Mouse (Mus musculus) intestine, embryonic 15.5 days (tissue): Measurements from ENCODE around the gene Nusap1. TPM values are rescaled to one million over a fixed set of nuclear protein-coding genes. Genes with fewer than 3 reads are reported as not detected.

Experiments
- ATAC-seq: fragments of 200-750 bp; cut with Nextera tagmentation; 2 replicates; pipeline ENCODE4 v1.8.0; 2017; ENCODE audit warnings: moderate TSS enrichment, moderate library complexity
- H3K27ac ChIP-seq: fragments of 300-500 bp; sonication (generic); 2 replicates; pipeline ENCODE4 v1.5.1; 2015; ENCODE audit warnings: mild to moderate bottlenecking, inconsistent platforms
- H3K27me3 ChIP-seq: fragments of 300-500 bp; sonication (generic); replicated peaks from 2 replicates; pipeline ENCODE4 v1.6.1; 2015; ENCODE audit warnings: inconsistent platforms
- H3K36me3 ChIP-seq: fragments of 300-500 bp; sonication (generic); 2 replicates; pipeline ENCODE4 v1.6.1; 2015; ENCODE audit warnings: inconsistent platforms
- H3K4me1 ChIP-seq: fragments of 300-500 bp; sonication (generic); replicated peaks from 2 replicates; pipeline ENCODE4 v1.6.1; 2015; ENCODE audit warnings: inconsistent platforms
- H3K4me2 ChIP-seq: fragments of 300-500 bp; sonication (generic); replicated peaks from 2 replicates; pipeline ENCODE4 v1.6.1; 2015; ENCODE audit warnings: mild to moderate bottlenecking, inconsistent platforms
- H3K4me3 ChIP-seq: fragments of 300-500 bp; sonication (generic); replicated peaks from 2 replicates; pipeline ENCODE4 v1.5.1; 2015; ENCODE audit warnings: inconsistent platforms
- H3K9ac ChIP-seq: fragments of 300-500 bp; sonication (generic); 2 replicates; pipeline ENCODE4 v1.6.1; 2015; ENCODE audit warnings: inconsistent platforms
- H3K9me3 ChIP-seq: fragments of 300-500 bp; sonication (generic); 2 replicates; pipeline ENCODE4 v1.6.1; 2016; ENCODE audit warnings: inconsistent platforms
- WGBS: fragments of 180-500 bp; shearing (Covaris S2); methylation state at CpG from one replicate; pipeline ENCODE4 v1.1.7; 2015; 5-methylcytosine and 5-hydroxymethylcytosine counted together
- polyA plus RNA-seq: library from polyadenylated mRNA; unstranded; fragments of >200 nt; fragmentation: Nextera tagmentation; extraction: Ambion mirVana; gene quantifications from 2 replicates; pipeline ENCODE4 v1.2.1, GENCODE M21; 2015

The Nusap1 gene
- polyA plus RNA-seq: 56.6 and 65.4 TPM in 2 replicates

GRCm38 (mm10) chr2:119618199-119618982 lies at the start of gene Nusap1, which contains the start of gene Oip5:
Gene Nusap1, plus strand, starts transcription at chr2:119618298.
Gene Oip5, minus strand, starts transcription at chr2:119618469.
- Histone ChIP-seq H3K9me3 (no peaks in the 10 kb centered on the region), H3K4me2 (peak within 1 kb of the TSS; percentile 81), H3K9ac (peak within 1 kb of the TSS; percentile 69), H3K27ac (peak within 1 kb of the TSS; percentile 45), H3K4me1 (peaks cover 11% of the 10 kb centered on the region), H3K4me3 (peak within 1 kb of the TSS; percentile 77), H3K36me3 (0 out of 2 replicates have a peak, but pooled peaks cover 2% of the 10 kb centered on the region), H3K27me3 (no peaks in the 10 kb centered on the region)
- peak; percentile 99 for ATAC-seq
- 0% methylated on average over 55 of the region's 55 CpGs for WGBS

DNA sequence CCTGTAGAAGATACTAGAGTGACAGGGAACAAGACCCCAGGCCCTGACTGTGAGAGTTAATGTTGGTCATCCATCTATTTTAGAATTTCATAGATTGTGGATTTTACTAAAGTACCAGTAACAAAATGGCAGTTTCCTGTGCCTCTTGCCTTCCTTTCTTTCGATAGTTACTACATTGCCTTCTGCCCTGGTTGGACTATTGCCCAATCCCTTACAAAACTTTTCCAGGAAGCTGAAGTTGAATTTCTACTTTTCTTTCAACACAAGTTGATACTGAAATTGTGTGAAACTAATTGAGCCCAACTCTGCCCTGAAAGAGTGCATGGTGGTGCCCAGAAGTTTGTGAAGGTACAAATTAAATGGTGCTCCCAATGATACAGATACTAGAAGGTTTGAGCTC lies 45.6 kb upstream of the Nusap1 start:
- H3K9ac ChIP-seq: no peak overlapping the region
- whole genome bisulfite sequencing: 88% methylated on average over 1 of the region's 1 CpGs
- no peak for ATAC-seq

DNA sequence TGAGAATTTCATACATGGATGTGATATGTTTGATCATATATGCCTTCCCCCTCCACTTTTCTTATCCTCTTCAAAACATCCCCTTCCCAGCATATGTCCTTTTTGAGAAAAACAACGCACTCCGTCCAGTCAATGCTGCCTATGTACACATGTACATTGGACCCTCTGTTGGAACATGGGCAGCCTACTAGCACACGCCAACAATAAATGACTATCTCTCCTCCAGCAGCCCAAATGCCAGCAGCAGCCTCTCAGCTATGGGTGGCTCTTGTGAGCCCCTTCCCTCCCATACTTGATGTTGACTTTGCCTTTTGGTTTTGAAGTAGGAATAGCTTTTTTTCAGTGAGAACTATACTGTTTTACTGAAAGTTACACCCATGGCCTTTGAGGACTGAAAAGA lies 36.5 kb upstream of the Nusap1 start:
- Histone ChIP-seq H3K4me2 (no peak overlapping the region), H3K27ac (no peak overlapping the region), H3K9me3 (no peaks in the 10 kb centered on the region), H3K36me3 (no peaks in the 10 kb centered on the region), H3K27me3 (no peaks in the 10 kb centered on the region), H3K4me1 (no peaks in the 10 kb centered on the region), H3K9ac (no peak overlapping the region), H3K4me3 (no peak overlapping the region)
- WGBS: 71% methylated on average over 3 of the region's 3 CpGs
- no peak for ATAC-seq

More for the DNA sequence above, 45.6 kb upstream of the Nusap1 start:
- H3K27ac ChIP-seq: no peak overlapping the region
- H3K4me2 ChIP-seq: no peak overlapping the region
- H3K4me1 ChIP-seq: no peaks in the 10 kb centered on the region
- H3K4me3 ChIP-seq: no peak overlapping the region
- no peaks in the 10 kb centered on the region for H3K9me3 ChIP-seq
- H3K36me3 ChIP-seq: 0 out of 2 replicates have a peak, but pooled peaks cover 3% of the 10 kb centered on the region
- no peaks in the 10 kb centered on the region for H3K27me3 ChIP-seq

GRCm38 (mm10) chr2:119583439-119583838 lies 34.7 kb upstream of the Nusap1 start:
- H3K9ac ChIP-seq: no peak overlapping the region
- H3K27ac ChIP-seq: no peak overlapping the region
- WGBS: 66% methylated on average over 2 of the region's 2 CpGs
- H3K4me1 ChIP-seq: no peaks in the 10 kb centered on the region
- ATAC-seq: no peak
- H3K4me2 ChIP-seq: no peak overlapping the region
- H3K27me3 ChIP-seq: no peaks in the 10 kb centered on the region
- no peaks in the 10 kb centered on the region for H3K36me3 ChIP-seq
- H3K9me3 ChIP-seq: no peaks in the 10 kb centered on the region
- H3K4me3 ChIP-seq: no peak overlapping the region

- 88% methylated on average over 8 of the region's 8 CpGs for WGBS
- no peak overlapping the region for H3K4me3 ChIP-seq
- no peak for ATAC-seq
Measured at GRCm38 (mm10) chr2:119584282-119584681, 33.8 kb upstream of the Nusap1 start.

DNA sequence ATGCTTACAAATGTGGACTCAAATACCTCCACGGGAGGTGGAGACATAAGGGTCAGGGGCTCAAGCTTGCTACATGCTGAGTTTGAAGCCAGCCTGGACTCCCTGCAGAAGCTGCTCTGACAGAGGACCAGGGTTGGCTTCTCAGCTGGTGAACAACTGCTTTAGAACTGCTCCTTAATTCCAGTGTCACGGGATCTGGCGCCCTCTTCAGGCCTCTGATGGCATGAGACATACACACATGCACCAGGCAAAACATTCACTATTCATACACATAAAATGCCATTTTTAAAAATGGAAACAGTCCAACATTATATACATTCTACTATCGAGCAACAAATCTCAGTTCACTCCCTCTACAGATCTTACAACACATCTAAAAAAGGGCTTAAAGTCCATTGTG lies 30.7 kb upstream of the Nusap1 start:
- WGBS: 19% methylated on average over 4 of the region's 4 CpGs
- no peak overlapping the region for H3K4me3 ChIP-seq
- ATAC-seq: no peak

More at GRCm38 (mm10) chr2:119584282-119584681, 33.8 kb upstream of the Nusap1 start:
- Histone ChIP-seq H3K27ac (no peak overlapping the region), H3K9ac (no peak overlapping the region), H3K27me3 (no peaks in the 10 kb centered on the region), H3K4me1 (no peaks in the 10 kb centered on the region), H3K4me2 (no peak overlapping the region), H3K9me3 (no peaks in the 10 kb centered on the region), H3K36me3 (no peaks in the 10 kb centered on the region)

GRCm38 (mm10) chr2:119591247-119591646 lies 26.9 kb upstream of the Nusap1 start:
- no peaks in the 10 kb centered on the region for H3K4me1 ChIP-seq
- H3K4me3 ChIP-seq: no peak overlapping the region
- WGBS: 95% methylated on average over 3 of the region's 3 CpGs
- H3K9me3 ChIP-seq: no peaks in the 10 kb centered on the region
- no peaks in the 10 kb centered on the region for H3K27me3 ChIP-seq
- ATAC-seq: no peak
- H3K36me3 ChIP-seq: no peaks in the 10 kb centered on the region
- H3K4me2 ChIP-seq: no peak overlapping the region
- H3K27ac ChIP-seq: no peak overlapping the region
- H3K9ac ChIP-seq: no peak overlapping the region

More for the DNA sequence above, 30.7 kb upstream of the Nusap1 start:
- no peaks in the 10 kb centered on the region for H3K4me1 ChIP-seq
- no peak overlapping the region for H3K9ac ChIP-seq
- H3K36me3 ChIP-seq: no peaks in the 10 kb centered on the region
- H3K27ac ChIP-seq: no peak overlapping the region
- H3K4me2 ChIP-seq: no peak overlapping the region
- H3K9me3 ChIP-seq: no peaks in the 10 kb centered on the region
- H3K27me3 ChIP-seq: no peaks in the 10 kb centered on the region

- Histone ChIP-seq H3K27me3 (no peaks in the 10 kb centered on the region), H3K4me2 (peak overlapping the region; percentile 46), H3K27ac (peak overlapping the region; percentile 49), H3K4me3 (peak overlapping the region; percentile 74; the same call in 1 of the 2 replicates), H3K9me3 (no peaks in the 10 kb centered on the region), H3K4me1 (no peaks in the 10 kb centered on the region), H3K9ac (no peak overlapping the region), H3K36me3 (peaks cover 8% of the 10 kb centered on the region; the same call in 1 of the 2 replicates)
- WGBS: 6% methylated on average over 7 of the region's 7 CpGs
- ATAC-seq: peak; percentile 64
Measured at GRCm38 (mm10) chr2:119593765-119594112, 24.4 kb upstream of the Nusap1 start.

DNA sequence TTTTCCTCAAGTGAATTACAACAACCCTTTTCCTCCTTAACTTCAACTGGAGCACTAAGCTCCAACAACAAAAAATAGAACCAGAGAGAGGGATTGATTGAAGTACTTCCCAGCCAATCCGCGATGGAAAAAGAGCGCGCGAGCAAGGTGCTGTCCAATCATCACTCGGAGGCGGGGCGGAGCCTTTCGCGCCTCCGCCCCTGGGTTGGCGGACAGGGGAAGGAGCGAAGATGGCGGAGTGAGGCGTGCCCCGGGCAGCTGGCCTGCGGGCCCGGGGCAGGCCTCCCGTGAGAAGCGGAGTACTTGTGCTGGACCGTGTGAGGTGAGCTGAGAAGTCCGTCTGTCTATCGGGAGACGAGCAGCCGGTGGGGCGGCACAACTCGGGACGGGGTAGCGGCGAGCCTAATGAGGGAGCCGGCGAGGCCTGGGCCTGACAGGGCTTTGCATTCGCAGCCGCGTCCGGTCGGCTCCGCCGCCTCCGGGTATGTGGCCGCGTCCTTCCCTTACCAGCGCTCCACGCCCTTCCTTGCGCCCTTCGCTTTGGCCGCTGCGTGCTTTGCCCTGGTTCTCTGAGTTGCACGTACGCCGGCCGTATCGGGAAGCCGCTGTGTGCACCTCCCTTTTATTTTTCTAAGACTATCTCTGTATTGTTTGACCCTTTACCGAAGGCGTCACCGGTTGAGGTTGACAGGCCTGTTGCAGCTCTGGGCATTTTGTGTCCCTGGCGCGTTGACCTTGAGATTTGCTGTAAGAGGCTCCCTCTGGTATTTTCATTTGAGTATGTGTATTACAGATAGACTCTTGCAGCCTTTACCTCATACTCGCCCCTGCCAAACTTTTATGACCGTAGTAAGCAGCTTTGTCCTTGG lies 23.8 kb upstream of the Nusap1 start:
- Histone ChIP-seq H3K4me1 (no peaks in the 10 kb centered on the region), H3K9ac (peak overlapping the region; percentile 83), H3K27me3 (no peaks in the 10 kb centered on the region), H3K4me3 (peak overlapping the region; percentile 74), H3K27ac (peak overlapping the region; percentile 92), H3K9me3 (no peaks in the 10 kb centered on the region), H3K4me2 (peak overlapping the region; percentile 58), H3K36me3 (peaks cover 8% of the 10 kb centered on the region; the same call in 1 of the 2 replicates)
- ATAC-seq: peak; percentile 99
- under 1% methylated on average over 58 of the region's 61 CpGs for WGBS

DNA sequence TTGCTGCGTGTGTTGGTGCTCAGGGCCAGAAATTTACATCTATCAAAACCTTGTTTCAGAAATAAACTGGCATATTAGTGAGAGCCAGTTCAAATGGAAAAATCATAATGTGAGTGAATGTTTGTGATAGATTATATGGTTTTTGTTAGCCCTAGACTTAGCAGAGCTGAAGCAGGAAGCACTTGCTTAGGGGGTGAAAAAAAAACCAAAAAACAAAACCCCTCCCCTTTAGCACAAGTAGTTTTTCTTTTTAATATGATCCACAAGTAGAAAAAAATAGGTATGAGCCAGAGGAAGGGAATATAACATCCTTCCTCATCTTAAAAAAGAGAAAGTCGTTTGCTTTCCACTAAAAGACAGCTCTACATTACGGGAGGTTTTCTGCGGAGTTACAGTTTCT lies 22.8 kb upstream of the Nusap1 start:
- WGBS: 29% methylated on average over 4 of the region's 4 CpGs
- ATAC-seq: no peak
- H3K9ac ChIP-seq: peak overlapping the region; percentile 83

GRCm38 (mm10) chr2:119596781-119597330 lies 21.2 kb upstream of the Nusap1 start:
- no peaks in the 10 kb centered on the region for H3K27me3 ChIP-seq
- H3K9ac ChIP-seq: no peak overlapping the region
- no peaks in the 10 kb centered on the region for H3K4me1 ChIP-seq
- no peak overlapping the region for H3K27ac ChIP-seq
- H3K4me3 ChIP-seq: no peak overlapping the region
- no peak for ATAC-seq
- H3K9me3 ChIP-seq: no peaks in the 10 kb centered on the region
- 89% methylated on average over 8 of the region's 8 CpGs for WGBS
- peaks cover 11% of the 10 kb centered on the region for H3K36me3 ChIP-seq
- no peak overlapping the region for H3K4me2 ChIP-seq

More for the DNA sequence above, 22.8 kb upstream of the Nusap1 start:
- Histone ChIP-seq H3K4me3 (peak overlapping the region; percentile 74), H3K27me3 (no peaks in the 10 kb centered on the region), H3K4me2 (peak overlapping the region; percentile 58), H3K9me3 (no peaks in the 10 kb centered on the region), H3K4me1 (no peaks in the 10 kb centered on the region), H3K36me3 (peaks cover 10% of the 10 kb centered on the region), H3K27ac (no peak overlapping the region)

DNA sequence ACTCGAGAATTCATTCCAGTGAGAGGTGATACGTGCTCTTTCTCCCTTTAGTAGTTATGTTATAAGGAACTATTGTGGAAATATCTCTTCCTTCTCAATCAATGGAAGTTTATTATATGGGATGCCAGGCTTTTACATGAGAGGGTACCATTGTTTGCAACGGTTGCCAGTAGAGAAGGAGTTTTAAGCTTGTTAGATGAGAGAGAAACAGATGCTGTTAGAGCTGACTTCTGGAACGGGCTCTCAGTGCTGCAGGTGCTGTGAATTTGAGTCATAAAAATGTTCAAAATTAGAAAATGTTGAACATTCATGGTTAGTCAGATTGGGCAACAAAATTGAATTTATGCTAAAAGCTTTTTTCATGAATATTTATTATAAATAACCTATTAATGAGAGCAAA lies 17.1 kb upstream of the Nusap1 start:
- H3K4me3 ChIP-seq: no peak overlapping the region
- no peaks in the 10 kb centered on the region for H3K27me3 ChIP-seq
- H3K9me3 ChIP-seq: no peaks in the 10 kb centered on the region
- H3K4me1 ChIP-seq: no peaks in the 10 kb centered on the region
- 81% methylated on average over 4 of the region's 4 CpGs for WGBS
- H3K36me3 ChIP-seq: peaks cover 11% of the 10 kb centered on the region
- H3K27ac ChIP-seq: no peak overlapping the region
- H3K4me2 ChIP-seq: no peak overlapping the region
- no peak for ATAC-seq
- no peak overlapping the region for H3K9ac ChIP-seq
